Mouse (Mus musculus) embryonic facial prominence, embryonic 11.5 days (tissue): ENCODE data around the gene Slc16a2. TPM values are rescaled to one million over a fixed set of nuclear protein-coding genes. Genes with fewer than 3 reads are reported as not detected.

Experiments used
- polyA plus RNA-seq: library from polyadenylated mRNA; unstranded; fragments of >200 nt; fragmentation: Nextera tagmentation; extraction: Ambion mirVana; gene quantifications from 2 replicates; pipeline ENCODE4 v1.2.1, GENCODE M21; 2014

The Slc16a2 gene
- polyA plus RNA-seq, 1 experiment from 2014 or later: 11.9 TPM

Other genes with a start within 250 kb of the Slc16a2 start
- gene Zcchc13, start 191.4 kb downstream of the Slc16a2 start, polyA plus RNA-seq: not detected in 2 replicates
- gene Rlim, start 159.3 kb upstream of the Slc16a2 start, polyA plus RNA-seq: 40.1 and 43.1 TPM in 2 replicates